Mouse (Mus musculus): Measurements from ENCODE around the gene Eif4g1.

GRCm38 (mm10) chr16:20706407-20707055, 38.4 kb downstream of the Eif4g1 start:
- TF ChIP-seq CTCF (IDR thresholded peaks at IDR 0.05; ENCODE audit: low read depth), result no peak
- 0 out of 2 replicates have a peak, but pooled peaks have one; percentile 21 for TF ChIP-seq EP300 (IDR thresholded peaks at IDR 0.05; ENCODE audit: low read depth)
